Mouse (Mus musculus): ENCODE measurements around the gene Ctsa. TPM values are rescaled to one million over a fixed set of nuclear protein-coding genes. Genes with fewer than 3 reads are reported as not detected.

Ctsa gene
- polyA plus RNA-seq, 1 experiment from 2014 or later = 83.3 TPM

DNA sequence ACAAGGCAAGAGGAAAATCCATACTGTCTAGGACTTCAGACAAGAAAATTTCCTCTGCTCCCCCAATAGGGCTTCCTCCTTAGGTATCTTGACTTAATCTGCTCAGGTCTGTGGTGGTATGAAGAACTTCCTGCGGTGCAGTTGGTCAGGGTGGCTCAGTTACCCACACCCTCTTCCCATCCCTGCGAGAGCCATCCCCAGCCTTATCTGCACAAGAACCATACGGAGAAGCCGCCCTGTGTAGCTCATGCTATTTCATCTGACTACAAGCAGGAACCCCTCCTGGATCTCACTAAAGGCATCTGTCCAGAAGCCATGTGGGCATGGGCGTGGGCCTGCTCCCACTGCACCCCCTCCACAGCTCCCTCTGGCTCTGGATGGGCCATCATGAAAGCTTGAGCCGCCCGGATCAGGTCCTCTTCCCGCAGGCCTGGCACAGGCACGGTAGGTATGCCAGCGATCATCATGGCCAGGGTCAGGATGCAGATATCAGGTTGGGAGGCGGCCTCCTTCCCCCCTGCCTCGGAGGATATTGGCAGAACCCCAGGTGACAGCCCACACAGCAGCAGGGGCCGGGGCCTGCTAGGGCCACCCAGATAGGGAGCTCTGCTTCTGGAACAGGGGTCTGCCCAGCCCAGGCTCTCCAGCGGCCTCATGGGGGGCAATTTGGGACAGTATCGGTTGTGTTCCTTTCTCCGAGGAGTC, 5.4 kb upstream of the Ctsa start:
- H3K9ac ChIP-seq (ENCODE audit: low read length) = no peak overlapping the region
- ATAC-seq (replicated peaks; ENCODE audit: low FRiP score) (no peak), DNase-seq (ENCODE audit: low spot score) (no peak)
- peaks cover 3% of the 10 kb centered on the region; the same call in 1 of the 2 replicates for H3K36me3 ChIP-seq (ENCODE audit: control insufficient read depth, insufficient read depth, low read length)
- no peak overlapping the region for H3K4me2 ChIP-seq (ENCODE audit: low read depth, low read length, severe bottlenecking)
- H3K27ac ChIP-seq (ENCODE audit: low read depth, low read length) = no peak overlapping the region
- H3K4me1 ChIP-seq (replicated peaks; ENCODE audit: control insufficient read depth, insufficient read depth, low read length) = peaks cover 4% of the 10 kb centered on the region; the same call in 1 of the 2 replicates
- H3K27me3 ChIP-seq (ENCODE audit: control insufficient read depth, insufficient read depth, low read length) = no peaks in the 10 kb centered on the region
- H3K9me3 ChIP-seq (ENCODE audit: control insufficient read depth, low read length) = no peaks in the 10 kb centered on the region
- no peak overlapping the region for H3K4me3 ChIP-seq (ENCODE audit: low read depth, low read length)
- WGBS = 89% methylated on average over 16 of the region's 16 CpGs

DNA sequence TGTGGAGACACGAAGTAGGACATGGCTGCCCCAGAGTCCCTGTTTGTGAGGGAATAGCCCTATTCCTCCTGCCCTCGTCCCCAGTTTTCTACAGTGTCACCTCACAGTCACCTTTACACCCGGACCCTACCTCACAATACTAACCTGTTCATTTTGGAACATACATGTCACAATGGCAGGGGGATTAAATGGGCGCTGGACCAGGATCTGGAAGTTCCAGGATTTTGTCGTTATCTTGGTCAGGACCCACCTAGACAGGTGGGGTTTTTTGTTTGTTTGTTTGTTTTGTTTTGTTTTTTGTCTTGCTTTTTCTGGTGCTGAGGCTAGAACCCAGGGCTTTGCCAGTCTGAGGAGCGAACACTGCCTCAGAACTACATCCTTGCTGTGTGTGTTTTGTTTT, 4.2 kb upstream of the Ctsa start, which contains the start of gene Spata25:
TSS of gene Spata25 (minus strand) at position 101 of the 400 bp plus-strand sequence.
- DNase-seq (ENCODE audit: low spot score) = no peak
- H3K4me2 ChIP-seq (ENCODE audit: low read depth, low read length, severe bottlenecking) = no peak within 1 kb of the TSS
- H3K9me3 ChIP-seq (ENCODE audit: control insufficient read depth, low read length) = no peaks in the 10 kb centered on the region
- H3K4me1 ChIP-seq (replicated peaks; ENCODE audit: control insufficient read depth, insufficient read depth, low read length) = peaks cover 2% of the 10 kb centered on the region; the same call in 1 of the 2 replicates
- no peak within 1 kb of the TSS for H3K27ac ChIP-seq (ENCODE audit: low read depth, low read length)
- WGBS = 92% methylated on average over 6 of the region's 6 CpGs
- no peak within 1 kb of the TSS for H3K4me3 ChIP-seq (ENCODE audit: low read depth, low read length)
- no peak within 1 kb of the TSS for H3K9ac ChIP-seq (ENCODE audit: low read length)
- no peaks in the 10 kb centered on the region for H3K27me3 ChIP-seq (ENCODE audit: control insufficient read depth, insufficient read depth, low read length)
- no peak for ATAC-seq (replicated peaks; ENCODE audit: low FRiP score)
- H3K36me3 ChIP-seq (ENCODE audit: control insufficient read depth, insufficient read depth, low read length) = peaks cover 3% of the 10 kb centered on the region; the same call in 1 of the 2 replicates

DNA sequence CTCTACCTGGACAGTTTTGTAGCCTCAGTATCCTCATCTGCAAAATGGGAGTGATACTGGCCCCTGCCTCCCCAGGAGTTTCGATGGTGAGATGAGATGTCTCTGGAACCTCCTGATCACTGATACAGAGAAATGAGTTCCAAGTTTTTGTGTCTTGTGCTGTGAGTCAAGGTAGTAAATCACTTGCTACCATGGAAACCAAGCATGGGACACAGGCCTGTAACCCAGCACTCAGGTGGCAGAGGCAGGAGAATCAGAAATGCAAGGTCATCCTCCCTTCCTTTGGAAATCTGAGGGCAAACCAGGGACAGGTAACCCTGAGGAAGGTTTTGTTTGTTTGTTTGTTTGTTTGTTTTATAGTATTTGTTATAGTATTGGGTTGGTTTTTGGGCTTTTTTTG, 3.6 kb upstream of the Ctsa start:
- Histone ChIP-seq H3K4me2 (ENCODE audit: low read depth, low read length, severe bottlenecking) (no peak overlapping the region), H3K9ac (ENCODE audit: low read length) (no peak overlapping the region), H3K27me3 (ENCODE audit: control insufficient read depth, insufficient read depth, low read length) (no peaks in the 10 kb centered on the region), H3K27ac (ENCODE audit: low read depth, low read length) (no peak overlapping the region), H3K36me3 (ENCODE audit: control insufficient read depth, insufficient read depth, low read length) (peaks cover 3% of the 10 kb centered on the region; the same call in 1 of the 2 replicates), H3K4me1 (replicated peaks; ENCODE audit: control insufficient read depth, insufficient read depth, low read length) (no peaks in the 10 kb centered on the region; the same call in 1 of the 2 replicates), H3K9me3 (ENCODE audit: control insufficient read depth, low read length) (no peaks in the 10 kb centered on the region), H3K4me3 (ENCODE audit: low read depth, low read length) (no peak overlapping the region)
- 93% methylated on average over 1 of the region's 1 CpGs for WGBS
- no peak for ATAC-seq (replicated peaks; ENCODE audit: low FRiP score)
- DNase-seq (ENCODE audit: low spot score) = no peak

DNA sequence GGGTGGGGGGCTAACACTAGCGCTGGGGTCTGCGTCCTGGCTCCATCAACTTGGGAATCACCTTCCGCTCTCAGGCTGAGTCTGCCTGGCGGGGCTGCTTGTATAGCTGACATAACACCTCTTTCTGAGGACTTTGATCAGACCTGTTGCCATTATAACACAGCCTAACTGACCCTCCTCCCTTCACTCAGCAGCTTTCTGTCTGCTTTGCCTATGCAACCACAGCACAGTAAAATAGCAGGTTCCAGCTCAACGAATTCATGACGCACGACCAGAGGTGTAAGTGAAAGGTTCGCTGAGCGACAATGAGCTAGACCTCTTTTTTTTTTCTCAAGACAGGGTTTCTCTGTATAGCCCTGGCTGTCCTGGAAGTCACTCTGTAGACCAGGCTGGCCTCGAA, 1.6 kb upstream of the Ctsa start:
- no peak overlapping the region for H3K27ac ChIP-seq (ENCODE audit: low read depth, low read length)
- H3K4me3 ChIP-seq (ENCODE audit: low read depth, low read length) = no peak overlapping the region
- H3K4me2 ChIP-seq (ENCODE audit: low read depth, low read length, severe bottlenecking) = no peak overlapping the region
- DNase-seq (ENCODE audit: low spot score) = no peak
- H3K27me3 ChIP-seq (ENCODE audit: control insufficient read depth, insufficient read depth, low read length) = no peaks in the 10 kb centered on the region
- ATAC-seq (replicated peaks; ENCODE audit: low FRiP score) = no peak
- 85% methylated on average over 10 of the region's 10 CpGs for WGBS
- no peaks in the 10 kb centered on the region for H3K9me3 ChIP-seq (ENCODE audit: control insufficient read depth, low read length)
- H3K4me1 ChIP-seq (replicated peaks; ENCODE audit: control insufficient read depth, insufficient read depth, low read length) = peaks cover 6% of the 10 kb centered on the region; the same call in 1 of the 2 replicates
- peaks cover under 1% of the 10 kb centered on the region; the same call in 1 of the 2 replicates for H3K36me3 ChIP-seq (ENCODE audit: control insufficient read depth, insufficient read depth, low read length)
- H3K9ac ChIP-seq (ENCODE audit: low read length) = no peak overlapping the region

DNA sequence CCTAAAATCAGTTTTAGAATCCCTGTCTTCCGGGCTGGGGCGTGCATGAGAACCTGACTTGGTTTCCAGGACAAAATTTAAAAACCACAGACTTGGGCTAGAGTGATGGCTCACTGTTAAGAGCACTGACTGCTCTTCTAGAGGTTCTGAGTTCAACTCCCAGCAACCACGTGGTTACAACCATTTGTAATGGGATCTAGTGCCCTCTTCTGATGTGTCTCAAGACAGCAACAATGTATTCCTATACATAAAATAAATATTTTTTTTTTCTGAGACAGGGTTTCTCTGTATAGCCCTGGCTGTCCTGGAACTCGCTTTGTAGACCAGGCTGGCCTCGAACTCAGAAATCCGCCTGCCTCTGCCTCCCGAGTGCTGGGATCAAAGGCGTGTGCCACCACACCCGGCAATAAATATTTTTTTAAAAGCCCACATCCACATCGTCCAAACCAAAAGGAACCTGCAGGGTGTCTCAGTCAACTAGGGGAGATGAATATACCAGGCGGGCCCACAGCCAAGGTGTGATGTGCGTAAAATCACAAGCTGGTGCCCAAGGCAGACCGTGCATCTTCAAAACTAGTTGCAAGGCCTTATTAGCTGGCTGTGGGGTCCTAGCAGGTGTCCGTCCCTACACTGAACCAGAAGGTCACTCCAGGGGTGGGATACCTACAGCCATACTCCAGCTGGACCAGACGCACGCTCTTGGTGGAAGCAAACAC, 483 bp upstream of the Ctsa start:
- no peaks in the 10 kb centered on the region; the same call in 1 of the 2 replicates for H3K36me3 ChIP-seq (ENCODE audit: control insufficient read depth, insufficient read depth, low read length)
- 65% methylated on average over 16 of the region's 16 CpGs for WGBS
- no peak for ATAC-seq (replicated peaks; ENCODE audit: low FRiP score)
- peak overlapping the region; percentile 74 for H3K9ac ChIP-seq (ENCODE audit: low read length)
- peaks cover 6% of the 10 kb centered on the region; the same call in 1 of the 2 replicates for H3K4me1 ChIP-seq (replicated peaks; ENCODE audit: control insufficient read depth, insufficient read depth, low read length)
- no peak for DNase-seq (ENCODE audit: low spot score)
- peak overlapping the region; percentile 100 for H3K4me2 ChIP-seq (ENCODE audit: low read depth, low read length, severe bottlenecking)
- H3K9me3 ChIP-seq (ENCODE audit: control insufficient read depth, low read length) = no peaks in the 10 kb centered on the region
- peak overlapping the region; percentile 66 for H3K4me3 ChIP-seq (ENCODE audit: low read depth, low read length)
- no peaks in the 10 kb centered on the region for H3K27me3 ChIP-seq (ENCODE audit: control insufficient read depth, insufficient read depth, low read length)
- no peak overlapping the region for H3K27ac ChIP-seq (ENCODE audit: low read depth, low read length)

DNA sequence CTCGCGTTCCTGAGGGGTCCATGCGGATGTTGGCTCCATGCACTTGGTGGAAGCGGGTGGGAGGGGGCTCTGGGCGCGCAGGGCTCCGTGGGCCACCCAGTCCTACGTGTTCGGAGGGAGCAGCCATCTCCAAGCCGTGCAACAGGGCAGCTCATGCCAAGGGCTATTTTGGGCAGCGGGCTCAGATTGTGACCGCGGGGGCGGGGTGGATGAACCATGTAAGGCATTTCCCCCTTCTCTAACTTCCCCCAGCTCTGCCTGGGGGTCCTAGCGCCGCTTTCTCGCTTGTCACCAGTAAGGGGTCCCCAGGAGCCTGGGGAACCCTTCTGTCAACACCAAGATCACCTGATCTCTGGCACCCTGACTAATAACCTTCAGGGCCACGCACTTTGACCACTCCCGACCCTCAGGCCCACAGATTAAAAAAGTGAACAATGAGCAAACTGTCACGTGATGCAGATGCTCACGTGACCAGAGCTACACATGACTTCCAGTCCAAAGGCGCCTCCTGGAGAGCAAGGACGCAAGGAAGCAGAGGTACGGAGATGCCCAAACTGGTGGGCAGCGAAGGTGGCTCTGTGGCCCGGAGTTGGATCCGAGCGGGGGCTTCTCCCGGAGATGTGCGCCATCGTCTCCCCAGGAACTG, 764 bp downstream of the Ctsa start, which contains the start of gene Neurl2:
TSS of gene Neurl2 (minus strand) at position 143 of the 646 bp plus-strand sequence.
- DNase-seq (ENCODE audit: low spot score) = peak; percentile 92
- Histone ChIP-seq H3K4me2 (ENCODE audit: low read depth, low read length, severe bottlenecking) (peak within 1 kb of the TSS; percentile 100), H3K9ac (ENCODE audit: low read length) (peak within 1 kb of the TSS; percentile 74), H3K36me3 (ENCODE audit: control insufficient read depth, insufficient read depth, low read length) (no peaks in the 10 kb centered on the region), H3K4me3 (ENCODE audit: low read depth, low read length) (peak within 1 kb of the TSS; percentile 66), H3K27ac (ENCODE audit: low read depth, low read length) (0 out of 2 replicates have a peak within 1 kb of the TSS, but pooled peaks have one; percentile 15), H3K27me3 (ENCODE audit: control insufficient read depth, insufficient read depth, low read length) (no peaks in the 10 kb centered on the region), H3K4me1 (replicated peaks; ENCODE audit: control insufficient read depth, insufficient read depth, low read length) (peaks cover 6% of the 10 kb centered on the region; the same call in 1 of the 2 replicates), H3K9me3 (ENCODE audit: control insufficient read depth, low read length) (no peaks in the 10 kb centered on the region)
- under 1% methylated on average over 31 of the region's 31 CpGs for WGBS
- peak; percentile 53 for ATAC-seq (replicated peaks; ENCODE audit: low FRiP score)

DNA sequence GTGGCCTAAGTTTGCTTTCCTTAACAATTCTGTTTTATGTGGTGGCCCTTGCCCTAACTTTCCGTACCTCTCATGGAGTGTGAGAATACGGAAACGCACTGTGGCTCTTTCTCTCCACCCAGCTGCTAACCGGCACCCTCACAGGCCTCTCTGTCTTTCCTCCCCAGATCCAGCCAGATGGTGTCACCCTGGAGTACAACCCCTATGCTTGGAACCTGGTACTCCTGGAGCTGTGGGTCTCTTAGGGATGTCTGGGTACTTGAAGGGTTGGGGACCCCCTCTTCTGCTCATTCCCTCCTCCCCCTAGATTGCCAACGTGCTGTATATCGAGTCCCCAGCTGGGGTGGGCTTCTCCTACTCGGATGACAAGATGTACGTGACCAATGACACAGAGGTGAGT, 1.9 kb downstream of the Ctsa start:
- ATAC-seq (replicated peaks; ENCODE audit: low FRiP score) (no peak), DNase-seq (ENCODE audit: low spot score) (no peak)
- Histone ChIP-seq H3K9me3 (ENCODE audit: control insufficient read depth, low read length) (no peaks in the 10 kb centered on the region), H3K4me1 (replicated peaks; ENCODE audit: control insufficient read depth, insufficient read depth, low read length) (peaks cover 6% of the 10 kb centered on the region; the same call in 1 of the 2 replicates), H3K4me3 (ENCODE audit: low read depth, low read length) (peak overlapping the region; percentile 66), H3K36me3 (ENCODE audit: control insufficient read depth, insufficient read depth, low read length) (no peaks in the 10 kb centered on the region), H3K27ac (ENCODE audit: low read depth, low read length) (no peak overlapping the region), H3K4me2 (ENCODE audit: low read depth, low read length, severe bottlenecking) (peak overlapping the region; percentile 100), H3K9ac (ENCODE audit: low read length) (peak overlapping the region; percentile 74; the same call in 1 of the 2 replicates), H3K27me3 (ENCODE audit: control insufficient read depth, insufficient read depth, low read length) (no peaks in the 10 kb centered on the region)
- 48% methylated on average over 8 of the region's 8 CpGs for WGBS

DNA sequence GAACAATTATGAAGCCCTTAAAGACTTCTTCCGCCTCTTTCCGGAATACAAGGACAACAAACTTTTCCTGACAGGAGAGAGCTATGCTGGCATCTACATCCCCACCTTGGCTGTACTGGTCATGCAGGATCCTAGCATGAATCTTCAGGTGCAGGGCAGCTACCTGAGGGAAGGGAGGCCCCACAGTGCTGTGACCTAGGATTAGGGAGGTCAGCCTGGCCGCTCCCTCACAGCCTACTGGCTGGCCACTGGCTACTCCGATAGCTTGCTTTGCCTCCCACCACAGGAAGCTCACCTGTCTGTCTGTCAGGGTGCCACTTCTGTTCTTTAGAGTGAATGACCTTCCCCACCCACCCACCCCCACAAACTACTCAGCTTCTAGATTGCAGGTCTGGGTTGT, 2.5 kb downstream of the Ctsa start:
- Histone ChIP-seq H3K4me1 (replicated peaks; ENCODE audit: control insufficient read depth, insufficient read depth, low read length) (peaks cover 6% of the 10 kb centered on the region; the same call in 1 of the 2 replicates), H3K4me2 (ENCODE audit: low read depth, low read length, severe bottlenecking) (no peak overlapping the region), H3K36me3 (ENCODE audit: control insufficient read depth, insufficient read depth, low read length) (no peaks in the 10 kb centered on the region), H3K27me3 (ENCODE audit: control insufficient read depth, insufficient read depth, low read length) (no peaks in the 10 kb centered on the region), H3K9me3 (ENCODE audit: control insufficient read depth, low read length) (no peaks in the 10 kb centered on the region), H3K4me3 (ENCODE audit: low read depth, low read length) (no peak overlapping the region), H3K9ac (ENCODE audit: low read length) (no peak overlapping the region), H3K27ac (ENCODE audit: low read depth, low read length) (no peak overlapping the region)
- 97% methylated on average over 4 of the region's 4 CpGs for WGBS
- ATAC-seq (replicated peaks; ENCODE audit: low FRiP score) (no peak), DNase-seq (ENCODE audit: low spot score) (no peak)
